Mouse (Mus musculus): ENCODE results near the gene Bag3.
"Not testable (repeated sequence)": the region's sequence is repeated elsewhere in the genome, so short reads cannot be mapped to it uniquely, and the experiment has no call there.

The Bag3 gene

DNA sequence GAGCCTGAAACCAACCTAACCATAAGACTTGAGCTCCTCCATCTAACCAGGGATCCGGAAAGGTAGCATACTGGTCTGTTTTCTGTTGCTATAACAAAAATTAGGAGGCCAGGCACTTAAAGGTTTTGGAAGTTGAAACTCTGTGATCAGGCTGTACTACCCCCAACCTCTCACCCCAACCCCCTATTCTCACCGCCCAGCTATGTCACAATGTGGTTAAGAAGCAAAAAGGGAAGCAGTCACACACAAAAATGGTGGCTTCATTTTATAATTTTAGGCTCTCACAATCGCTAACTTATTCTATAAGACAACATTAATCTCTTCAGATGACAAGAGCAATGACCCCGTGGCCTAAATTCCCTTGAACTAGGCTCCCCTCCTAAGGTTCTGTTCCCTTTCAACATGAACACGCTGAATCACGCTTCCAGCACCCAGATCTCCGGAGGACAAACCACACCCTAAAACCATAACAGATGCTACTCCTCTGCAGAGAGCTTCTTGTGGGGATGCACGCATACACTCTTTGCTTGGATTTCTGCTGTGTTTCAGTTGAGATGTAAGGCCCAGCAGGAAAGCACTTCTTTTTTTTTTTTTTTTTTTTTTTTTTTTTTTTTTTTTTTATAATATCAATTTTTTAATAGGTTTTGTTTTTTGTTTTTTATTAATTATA is 46.7 kb downstream of the Bag3 start:
- no peak for DNase-seq (ENCODE audit: low spot score)

DNA sequence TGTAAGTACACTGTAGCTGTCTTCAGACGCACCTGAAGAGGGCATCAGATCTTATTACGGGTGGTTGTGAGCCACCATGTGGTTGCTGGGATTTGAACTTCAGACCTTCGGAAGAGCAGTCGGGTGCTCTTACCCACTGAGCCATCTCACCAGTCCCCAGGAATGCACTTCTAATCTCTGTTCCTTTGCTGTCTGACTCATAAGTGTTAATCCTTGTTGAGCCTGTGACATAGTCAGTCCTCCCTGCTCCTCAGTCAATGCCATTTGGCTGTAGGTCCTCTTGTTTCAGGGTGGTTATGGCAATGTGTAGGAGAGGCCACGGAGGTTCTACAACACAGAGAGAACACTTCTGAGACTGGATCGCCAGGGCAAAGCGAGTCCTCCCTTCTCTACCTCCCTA is 47.2 kb downstream of the Bag3 start:
- DNase-seq (ENCODE audit: low spot score) = not testable (repeated sequence)

DNA sequence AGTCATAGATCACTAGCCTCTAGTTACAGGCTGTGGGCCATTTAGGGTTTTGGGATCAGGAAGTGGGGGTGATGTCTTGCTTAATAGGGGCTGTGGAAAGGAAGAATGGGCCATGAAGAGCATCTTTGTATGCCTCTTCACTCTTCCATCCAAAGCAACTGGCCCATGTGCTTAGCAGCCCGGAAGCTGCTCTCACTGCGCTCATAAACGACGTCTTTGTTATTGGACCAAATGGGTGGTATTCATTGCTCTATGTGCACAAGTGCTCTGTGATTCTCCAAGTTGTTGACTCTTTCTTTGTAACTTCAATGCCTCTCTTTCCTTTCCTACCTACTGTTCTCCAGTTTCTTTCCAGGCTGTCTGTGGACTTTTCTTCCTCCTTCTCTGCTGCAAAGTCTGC is 48.6 kb downstream of the Bag3 start:
- DNase-seq (ENCODE audit: low spot score) = no peak

DNA sequence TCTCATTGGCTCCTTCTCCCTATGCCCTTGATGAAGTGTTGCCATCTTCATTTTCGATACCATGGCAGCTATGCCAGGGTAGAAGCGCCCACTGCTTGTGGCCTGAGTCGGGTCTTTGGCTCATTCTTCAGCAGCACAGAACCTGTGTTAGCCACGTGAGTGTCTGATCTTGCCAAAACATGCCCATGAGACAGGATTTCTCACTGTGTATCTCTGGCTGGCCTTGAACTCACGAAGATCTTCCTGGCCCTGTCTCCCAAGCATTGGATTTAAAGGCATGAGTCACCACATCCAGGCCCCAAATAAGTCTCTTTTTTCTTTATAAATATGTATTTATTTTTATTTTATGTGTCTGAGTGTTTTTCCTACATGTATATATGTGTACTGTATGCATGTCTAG is 51.8 kb downstream of the Bag3 start:
- DNase-seq (ENCODE audit: low spot score) = no peak

DNA sequence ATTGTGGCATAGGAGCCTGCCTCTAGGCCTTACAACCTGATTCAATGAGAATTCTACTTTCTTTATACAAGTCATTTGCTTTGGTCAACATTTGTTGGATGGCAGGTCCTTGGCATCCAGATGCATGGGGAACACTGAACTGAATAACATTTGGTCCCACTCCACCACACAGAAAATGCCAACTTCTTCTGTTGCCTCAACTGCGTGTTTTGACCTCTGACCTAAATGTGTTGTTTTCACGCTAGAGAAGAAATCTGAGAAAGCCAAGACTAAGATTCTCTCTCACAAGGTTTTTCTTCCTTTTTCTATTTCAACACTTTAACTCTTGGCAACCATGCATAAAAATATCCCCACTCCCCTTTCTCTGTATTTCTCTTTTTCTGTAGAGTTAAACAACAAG is 52.4 kb downstream of the Bag3 start:
- DNase-seq (ENCODE audit: low spot score) = no peak

DNA sequence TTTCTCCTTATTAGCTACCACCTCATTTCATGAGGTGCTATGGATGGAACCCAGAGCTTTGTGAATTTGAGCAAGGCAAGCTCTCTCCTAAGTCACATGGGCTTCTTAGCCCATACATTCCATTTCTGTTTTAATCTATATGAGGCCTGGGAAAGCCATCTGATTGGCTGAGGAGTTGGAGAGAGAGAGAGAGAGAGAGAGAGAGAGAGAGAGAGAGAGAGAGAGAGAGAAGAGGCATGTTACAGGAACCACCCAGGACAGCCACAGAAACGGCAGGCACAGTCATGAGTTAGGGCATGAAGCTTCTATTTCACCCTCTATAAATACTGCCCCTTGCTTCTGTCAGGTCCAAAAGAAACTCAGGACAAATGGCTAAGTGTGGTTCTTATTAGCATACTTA is 54.2 kb downstream of the Bag3 start:
- DNase-seq (ENCODE audit: low spot score) = no peak

DNA sequence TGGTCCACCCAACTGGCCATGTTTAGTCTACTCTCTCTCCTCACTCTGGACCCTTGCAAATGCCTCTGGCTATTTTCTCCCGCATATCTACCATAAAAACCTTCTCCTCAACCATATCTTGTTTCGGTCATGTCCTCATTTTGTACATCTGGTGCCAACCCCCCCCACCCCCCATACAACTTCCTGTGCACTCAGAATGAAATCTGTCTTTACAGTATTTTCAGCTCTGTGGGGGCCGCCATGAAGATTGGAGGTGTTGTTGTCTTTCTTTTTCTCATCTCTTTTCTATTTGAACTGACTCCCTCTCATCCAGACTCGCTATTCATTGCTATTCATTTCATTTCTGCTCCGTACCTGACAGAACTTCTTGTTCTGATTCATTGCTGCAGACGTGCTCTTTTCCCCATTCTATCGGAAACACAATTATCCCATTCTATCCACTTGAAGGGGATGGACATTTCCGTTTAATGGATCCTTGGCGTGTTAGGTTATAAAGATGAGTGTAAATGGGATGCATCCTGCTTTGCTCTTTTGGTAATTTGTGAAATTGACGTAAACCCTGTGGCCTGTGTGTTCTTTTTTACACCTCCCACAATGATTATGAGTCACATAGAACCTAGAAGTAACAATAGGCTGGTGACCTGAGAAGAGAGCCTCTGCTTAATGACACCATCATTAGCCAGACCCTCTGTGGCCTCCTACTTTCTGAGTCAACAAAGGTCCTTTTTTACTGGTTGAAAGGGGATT is 55.0 kb downstream of the Bag3 start:
- no peak for DNase-seq (ENCODE audit: low spot score)

DNA sequence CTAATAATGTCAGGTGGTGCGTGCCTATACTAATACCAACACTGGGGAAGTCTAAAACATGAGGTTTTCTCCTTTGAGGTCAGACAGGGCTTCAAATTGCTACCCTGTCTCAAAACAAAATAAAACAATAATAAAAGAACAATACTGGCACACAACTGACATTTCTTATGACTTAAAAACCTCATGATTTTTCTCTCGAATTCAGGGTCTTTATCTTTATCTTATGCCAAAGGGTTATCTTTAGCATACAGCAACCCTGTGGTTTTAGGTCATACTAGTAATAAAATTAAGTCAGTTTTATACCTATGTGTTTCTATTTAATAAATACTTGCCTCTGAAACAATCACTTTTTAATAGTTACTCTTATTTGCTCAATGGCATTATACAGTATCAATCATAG is 56.0 kb downstream of the Bag3 start:
- no peak for DNase-seq (ENCODE audit: low spot score)

DNA sequence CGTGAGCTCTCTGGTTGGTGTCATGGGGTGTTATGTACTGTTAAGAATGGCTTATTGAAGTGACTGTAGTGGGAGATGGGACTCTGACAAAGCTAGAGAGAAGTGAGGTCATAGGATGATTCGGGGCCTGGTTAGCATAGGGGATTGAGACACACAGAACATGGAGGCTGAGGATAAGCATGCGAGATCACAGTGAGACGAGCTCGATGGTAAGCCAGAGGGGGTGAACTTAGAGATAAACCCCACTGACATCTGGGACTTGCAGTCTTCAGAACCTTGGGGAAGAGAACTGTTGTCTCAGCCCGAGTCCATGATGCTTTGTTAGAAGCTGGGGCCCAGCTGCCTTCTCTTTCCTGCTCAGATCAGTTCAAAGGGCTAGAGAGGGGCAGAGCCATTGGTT is 56.9 kb downstream of the Bag3 start:
- no peak for DNase-seq (ENCODE audit: low spot score)

DNA sequence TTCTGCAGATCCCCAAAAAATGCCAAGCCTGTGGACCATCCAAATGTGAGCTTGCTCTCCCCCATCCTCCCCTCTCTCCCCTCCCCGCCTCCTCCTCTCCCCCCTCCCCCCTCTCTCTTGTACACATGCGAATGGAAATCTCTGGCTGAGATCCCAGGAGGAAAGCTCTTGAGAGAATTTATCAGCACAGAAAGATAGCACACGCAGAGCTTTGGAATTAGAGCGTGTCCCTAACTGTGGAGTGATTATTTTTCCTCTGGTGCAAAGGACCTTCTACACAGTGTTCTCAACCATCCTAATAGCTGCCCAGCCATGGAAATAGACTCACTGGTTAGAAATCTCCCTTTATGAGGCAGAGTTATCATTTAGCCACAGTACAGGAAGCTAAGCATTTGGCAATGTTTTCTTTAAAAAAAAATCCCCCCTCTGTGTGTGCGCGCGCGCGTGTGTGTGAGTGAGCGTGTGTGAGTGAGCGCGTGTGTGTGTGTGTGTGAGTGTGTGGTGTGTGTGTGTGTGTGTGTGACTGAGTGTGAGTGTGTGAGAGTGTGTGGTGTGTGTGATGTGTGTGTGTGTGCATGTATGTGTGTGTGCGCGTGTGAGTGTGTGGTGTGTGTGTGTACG is 58.6 kb downstream of the Bag3 start:
- DNase-seq (ENCODE audit: low spot score) = no peak

DNA sequence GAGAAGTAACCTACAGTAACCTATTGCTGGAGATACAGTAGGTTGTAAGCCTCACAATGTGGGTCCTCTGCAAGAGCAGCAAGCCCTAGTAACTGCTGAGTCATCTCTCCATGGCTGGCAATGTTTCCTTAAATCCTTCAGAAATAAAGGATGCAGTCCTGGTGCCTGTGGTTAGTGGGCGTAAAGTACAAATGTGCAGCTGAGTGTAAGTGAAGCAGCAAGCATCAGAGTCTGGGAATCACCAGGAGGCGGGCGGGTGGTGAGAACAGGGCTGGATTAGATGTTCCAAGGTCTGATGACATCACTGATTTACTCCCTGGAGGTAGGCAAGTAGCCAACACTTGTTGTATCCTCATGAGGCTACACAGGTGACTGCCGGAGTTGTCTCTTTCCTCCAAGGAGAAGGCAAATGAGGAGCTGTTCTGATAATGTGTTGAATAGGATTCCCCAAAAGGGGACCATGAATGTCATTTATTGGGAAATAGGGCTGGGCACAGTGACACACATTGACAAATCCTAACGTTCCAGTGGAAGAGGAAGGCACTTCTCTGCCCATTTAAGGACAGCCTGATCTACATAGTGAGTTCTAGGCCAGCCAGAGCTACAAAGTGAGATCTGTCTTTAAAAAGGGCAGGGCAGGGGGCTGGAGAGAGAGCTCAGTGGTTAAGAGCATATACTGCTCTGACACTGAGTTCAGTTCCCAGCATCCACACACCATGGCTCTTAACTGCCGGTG is 60.0 kb downstream of the Bag3 start:
- DNase-seq (ENCODE audit: low spot score) = no peak

DNA sequence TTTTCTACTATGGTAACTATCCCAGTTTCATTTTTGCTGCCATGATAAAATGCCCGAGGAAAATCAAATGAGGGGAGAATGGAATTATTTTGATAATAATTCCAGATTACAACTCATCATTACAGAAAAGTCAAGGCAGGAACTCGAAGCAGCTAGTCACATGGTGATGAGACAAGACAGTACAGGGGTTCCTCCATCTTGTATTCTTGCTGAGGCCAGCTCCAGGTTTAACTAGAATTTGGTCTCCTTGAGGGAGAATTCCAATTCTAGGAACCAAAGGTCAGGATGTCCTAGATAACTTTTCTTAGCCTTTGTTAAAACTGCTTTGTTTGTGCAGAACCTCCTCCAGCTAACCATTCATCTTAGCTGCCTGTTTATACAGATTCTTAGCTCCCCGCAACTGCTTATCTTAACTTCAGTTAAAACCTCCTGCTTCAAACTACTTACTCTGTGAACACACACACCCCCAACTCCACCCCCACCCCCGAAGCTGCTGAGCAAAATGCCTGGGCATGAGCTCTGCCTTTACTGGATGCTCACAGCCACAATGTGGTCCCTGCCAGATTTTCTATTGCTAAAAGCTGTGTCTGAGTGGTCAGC is 64.0 kb downstream of the Bag3 start:
- no peak for DNase-seq (ENCODE audit: low spot score)

DNA sequence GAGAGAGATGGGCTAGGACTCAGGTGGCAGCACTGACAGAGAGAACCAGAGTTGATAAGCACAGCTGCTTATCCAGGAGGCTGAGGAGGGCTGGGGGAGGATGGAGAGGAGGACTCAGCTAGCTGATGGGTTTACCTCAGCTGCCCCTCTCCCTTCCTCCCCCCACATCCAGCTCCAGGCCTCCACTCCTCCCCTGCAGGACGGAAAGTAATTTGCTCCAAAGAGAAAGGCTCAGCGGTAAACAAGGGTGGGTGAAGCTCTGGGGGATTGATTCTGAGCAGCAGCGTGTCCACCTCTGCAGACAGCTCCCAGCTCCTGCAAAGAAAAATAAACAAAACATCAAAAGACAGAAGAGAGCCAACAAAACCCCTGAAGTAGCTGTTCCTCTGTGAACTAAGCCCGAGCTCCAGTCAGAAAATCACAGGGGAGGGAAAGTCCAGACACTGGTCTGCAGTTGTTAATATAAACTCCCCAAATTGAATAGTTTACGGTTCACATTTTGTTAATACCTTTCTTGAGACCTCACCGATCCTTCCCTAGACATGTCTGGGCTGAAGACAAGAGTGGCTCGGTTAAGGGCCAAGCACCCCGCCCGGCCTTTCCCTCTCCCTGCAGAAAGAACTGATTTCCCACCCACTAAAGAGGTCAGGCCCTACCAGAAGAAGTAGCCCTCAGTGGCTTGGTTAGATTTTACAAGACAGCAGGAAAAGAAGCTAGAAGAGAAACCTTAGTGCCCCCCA is 68.1 kb downstream of the Bag3 start:
- DNase-seq (ENCODE audit: low spot score) = no peak

DNA sequence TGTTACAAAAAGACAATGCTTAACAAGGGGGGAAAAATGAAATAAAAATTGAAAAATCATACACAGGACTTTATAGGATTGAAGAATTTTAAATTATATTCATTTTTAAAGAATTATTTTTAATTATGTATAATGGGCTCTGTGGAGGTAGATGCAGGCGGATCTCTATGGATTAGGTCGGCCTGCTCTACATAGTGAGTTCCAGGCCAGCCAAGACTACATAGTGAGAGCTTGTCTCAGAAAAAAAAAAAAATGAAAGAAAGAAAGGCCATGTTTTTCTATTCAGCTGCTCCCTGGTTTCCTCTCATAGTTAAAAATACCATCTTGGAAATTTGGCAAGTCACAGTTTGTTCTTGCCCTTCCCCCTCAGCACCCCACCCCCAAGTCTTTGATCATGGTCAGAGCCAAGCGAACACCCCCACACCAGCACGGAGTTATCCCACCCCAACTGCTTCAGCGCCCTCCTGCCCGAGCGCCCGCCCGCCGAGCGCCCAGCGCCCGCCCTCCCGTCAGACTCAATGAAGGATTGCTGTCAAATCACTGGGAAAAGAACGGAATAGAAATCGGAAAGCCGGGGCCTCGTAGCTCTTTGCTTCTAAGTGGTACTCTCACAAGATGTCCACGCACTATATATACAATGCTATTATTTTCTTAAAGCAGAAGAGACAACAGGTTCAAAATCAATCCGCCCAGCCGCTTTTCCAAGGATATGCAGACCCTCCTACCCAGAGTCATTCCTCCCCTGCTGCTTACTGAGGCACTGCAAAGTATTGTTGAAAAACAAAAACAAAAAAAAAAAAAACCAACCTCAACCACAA is 68.9 kb downstream of the Bag3 start:
- DNase-seq (ENCODE audit: low spot score) = peak; percentile 48

DNA sequence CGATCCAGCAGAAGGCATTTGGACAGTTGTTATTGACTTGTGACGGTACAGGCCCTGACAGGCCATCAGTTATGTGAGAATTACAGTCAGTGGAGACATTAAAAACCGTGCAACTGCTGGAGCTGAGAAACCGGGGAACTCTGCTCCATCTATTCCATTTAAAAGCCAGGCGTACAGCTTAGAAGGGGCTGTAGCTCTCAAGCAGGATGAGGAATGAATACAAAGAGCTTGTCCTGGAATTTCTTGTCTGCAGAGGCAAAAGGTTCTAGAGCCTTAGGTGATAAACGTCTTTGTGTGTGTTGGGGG is 69.5 kb downstream of the Bag3 start:
- no peak for DNase-seq (ENCODE audit: low spot score)

DNA sequence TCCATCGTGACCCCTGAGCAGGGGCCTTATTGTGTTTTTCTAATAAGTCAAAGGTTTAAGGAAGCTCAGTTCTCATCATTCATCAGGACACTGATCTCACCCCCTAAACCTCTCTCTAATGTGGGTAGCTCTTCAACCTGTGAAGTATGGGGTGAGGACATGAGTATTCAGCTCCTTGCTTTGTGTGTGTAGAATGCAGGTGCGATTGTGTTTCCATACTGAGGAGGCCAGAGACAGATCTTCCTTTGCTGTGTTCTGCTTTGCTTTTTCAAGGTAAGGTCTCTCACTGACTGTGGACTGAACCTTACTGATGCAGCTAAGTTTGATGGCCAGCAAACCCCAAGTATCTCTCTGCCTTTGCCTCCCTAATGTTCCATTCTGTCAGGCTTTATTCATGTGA is 72.9 kb downstream of the Bag3 start:
- no peak for DNase-seq (ENCODE audit: low spot score)

Measured in ovary, postnatal 36 days (tissue).